Mouse (Mus musculus): ENCODE measurements around the gene B3gnt9. TPM values are rescaled to one million over a fixed set of nuclear protein-coding genes. Genes with fewer than 3 reads are reported as not detected.
A peak's percentile ranks its signal among the peaks of the same experiment; 100 is the strongest.

The B3gnt9 gene
- polyA plus RNA-seq, 1 experiment: 6.6 TPM

DNA sequence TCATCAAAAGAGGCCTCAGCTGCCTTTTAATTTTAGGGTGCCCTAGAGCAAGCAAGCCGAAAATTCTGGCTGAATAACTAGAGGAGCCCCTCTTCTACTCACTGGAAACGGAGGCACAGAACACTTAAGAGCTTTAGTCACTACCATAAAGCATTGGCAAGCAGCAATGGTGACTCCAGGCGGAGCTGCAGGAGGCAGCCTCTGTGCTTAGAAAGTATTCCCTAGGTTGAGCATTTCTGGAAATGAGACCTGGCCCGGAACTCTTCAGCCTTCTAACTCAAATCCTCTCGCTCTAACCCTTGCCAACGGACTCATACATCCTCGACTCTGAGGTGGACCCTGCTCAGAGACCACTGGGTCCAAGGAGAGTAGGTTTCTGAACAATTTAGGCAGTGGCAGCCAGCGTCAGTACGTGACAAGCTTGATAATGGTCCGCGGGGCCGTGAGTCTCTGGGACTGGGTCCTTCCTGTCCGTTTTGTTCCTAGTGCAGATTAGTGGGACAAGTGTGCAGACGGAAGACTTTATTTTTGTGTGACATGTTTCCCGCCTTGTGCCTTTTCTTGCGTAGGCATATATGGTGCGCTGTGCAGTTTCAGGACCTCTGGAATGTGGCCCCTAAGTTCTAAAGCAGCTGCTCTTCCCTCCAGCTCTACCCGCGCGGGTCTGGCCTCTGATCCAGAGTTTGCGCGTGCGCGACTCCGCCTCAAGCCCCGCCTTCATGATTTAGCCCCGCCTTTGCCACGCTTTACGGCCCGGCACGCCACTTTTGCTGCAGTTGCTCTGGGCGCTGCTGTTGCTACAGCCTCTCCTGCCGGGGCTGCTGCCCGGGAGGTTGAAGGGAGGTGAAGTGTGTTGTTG, 30.3 kb downstream of the B3gnt9 start, which contains the start of gene D230025D16Rik:
Gene D230025D16Rik (plus strand): TSS at position 733 of the 859 bp plus-strand sequence.
- peak; percentile 98 for DNase-seq (ENCODE audit: low read depth)
- TF ChIP-seq POLR2A (IDR thresholded peaks at IDR 0.05; ENCODE audit: borderline replicate concordance, extremely low read depth, insufficient read depth, insufficient read length, poor library complexity, severe bottlenecking) (peak; percentile 83; the same call in 1 of the 2 replicates), CTCF (IDR thresholded peaks at IDR 0.05; ENCODE audit: borderline replicate concordance, extremely low read depth, insufficient read depth, insufficient read length) (no peak)

DNA sequence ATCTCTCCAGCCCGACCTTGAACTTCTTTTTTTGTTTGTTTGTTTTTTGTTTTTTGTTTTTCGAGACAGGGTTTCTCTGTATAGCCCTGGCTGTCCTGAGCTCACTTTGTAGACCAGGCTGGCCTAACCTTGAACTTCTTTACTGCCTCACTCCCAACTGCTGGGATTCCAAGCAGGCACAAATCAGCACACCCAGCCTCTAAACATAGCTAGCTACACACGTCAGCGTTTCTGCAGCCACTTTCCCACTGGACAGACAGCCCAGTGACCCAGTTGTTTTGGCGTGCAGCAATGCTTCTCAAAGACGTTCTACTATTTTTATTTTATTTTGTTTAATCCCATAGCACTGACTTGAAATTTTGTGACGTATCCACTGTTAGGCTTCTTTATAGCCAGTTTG, 31.1 kb downstream of the B3gnt9 start:
- TF ChIP-seq CTCF (IDR thresholded peaks at IDR 0.05; ENCODE audit: borderline replicate concordance, extremely low read depth, insufficient read depth, insufficient read length) (no peak), POLR2A (IDR thresholded peaks at IDR 0.05; ENCODE audit: borderline replicate concordance, extremely low read depth, insufficient read depth, insufficient read length, poor library complexity, severe bottlenecking) (no peak)
- DNase-seq (ENCODE audit: low read depth): no peak

DNA sequence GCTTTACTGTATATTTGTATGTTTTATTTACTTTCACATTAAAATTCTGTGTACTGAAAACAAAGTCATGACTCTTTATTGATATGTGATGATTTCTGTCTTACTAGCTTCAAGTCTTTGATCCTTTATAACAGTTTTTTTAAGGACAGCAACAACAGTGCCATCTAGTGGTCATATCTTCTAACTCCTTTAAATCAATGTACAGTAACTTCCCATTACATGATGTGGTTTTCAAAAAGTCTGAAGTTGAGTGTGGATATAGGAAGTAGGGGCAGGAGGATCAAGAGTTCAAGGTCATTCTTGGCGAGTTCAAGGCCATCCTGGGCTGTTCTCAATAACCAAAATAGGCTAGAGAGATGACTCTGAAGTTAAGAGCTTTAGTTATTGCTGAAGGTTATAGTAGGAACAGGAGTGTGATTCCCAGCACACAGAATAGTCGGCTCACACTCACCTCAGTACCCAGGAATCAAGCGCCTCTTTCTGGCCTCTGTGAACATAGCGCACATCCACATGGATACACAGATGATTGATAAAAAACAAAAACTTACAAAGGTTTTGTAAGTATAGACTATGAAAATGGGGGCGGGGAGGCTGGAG, 36.9 kb downstream of the B3gnt9 start:
- 0 out of 2 replicates have a peak, but pooled peaks have one; percentile 24 for TF ChIP-seq CTCF (IDR thresholded peaks at IDR 0.05; ENCODE audit: borderline replicate concordance, extremely low read depth, insufficient read depth, insufficient read length)
- no peak for TF ChIP-seq POLR2A (IDR thresholded peaks at IDR 0.05; ENCODE audit: borderline replicate concordance, extremely low read depth, insufficient read depth, insufficient read length, poor library complexity, severe bottlenecking)
- DNase-seq (ENCODE audit: low read depth): peak; percentile 84

DNA sequence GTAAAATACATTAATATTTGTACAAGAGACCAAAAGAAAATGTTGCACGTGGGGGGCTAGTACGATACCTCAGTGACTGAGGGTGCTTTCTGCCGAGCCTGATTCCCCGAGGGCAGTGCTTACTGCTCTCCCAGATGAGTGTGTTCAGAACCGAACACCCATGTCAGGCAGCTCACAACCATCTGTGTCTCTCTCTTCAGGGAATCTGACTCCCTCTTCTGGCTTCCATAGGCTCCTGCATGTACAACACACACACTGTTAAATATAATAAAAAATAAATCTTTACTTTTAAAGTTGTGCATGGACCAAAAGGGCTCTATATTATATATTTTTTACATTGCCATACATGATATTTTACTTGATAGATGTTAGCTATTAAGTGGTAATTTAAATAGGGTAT, 40.8 kb downstream of the B3gnt9 start:
- DNase-seq (ENCODE audit: low read depth): no peak
- TF ChIP-seq POLR2A (IDR thresholded peaks at IDR 0.05; ENCODE audit: borderline replicate concordance, extremely low read depth, insufficient read depth, insufficient read length, poor library complexity, severe bottlenecking) (no peak), CTCF (IDR thresholded peaks at IDR 0.05; ENCODE audit: borderline replicate concordance, extremely low read depth, insufficient read depth, insufficient read length) (no peak)

DNA sequence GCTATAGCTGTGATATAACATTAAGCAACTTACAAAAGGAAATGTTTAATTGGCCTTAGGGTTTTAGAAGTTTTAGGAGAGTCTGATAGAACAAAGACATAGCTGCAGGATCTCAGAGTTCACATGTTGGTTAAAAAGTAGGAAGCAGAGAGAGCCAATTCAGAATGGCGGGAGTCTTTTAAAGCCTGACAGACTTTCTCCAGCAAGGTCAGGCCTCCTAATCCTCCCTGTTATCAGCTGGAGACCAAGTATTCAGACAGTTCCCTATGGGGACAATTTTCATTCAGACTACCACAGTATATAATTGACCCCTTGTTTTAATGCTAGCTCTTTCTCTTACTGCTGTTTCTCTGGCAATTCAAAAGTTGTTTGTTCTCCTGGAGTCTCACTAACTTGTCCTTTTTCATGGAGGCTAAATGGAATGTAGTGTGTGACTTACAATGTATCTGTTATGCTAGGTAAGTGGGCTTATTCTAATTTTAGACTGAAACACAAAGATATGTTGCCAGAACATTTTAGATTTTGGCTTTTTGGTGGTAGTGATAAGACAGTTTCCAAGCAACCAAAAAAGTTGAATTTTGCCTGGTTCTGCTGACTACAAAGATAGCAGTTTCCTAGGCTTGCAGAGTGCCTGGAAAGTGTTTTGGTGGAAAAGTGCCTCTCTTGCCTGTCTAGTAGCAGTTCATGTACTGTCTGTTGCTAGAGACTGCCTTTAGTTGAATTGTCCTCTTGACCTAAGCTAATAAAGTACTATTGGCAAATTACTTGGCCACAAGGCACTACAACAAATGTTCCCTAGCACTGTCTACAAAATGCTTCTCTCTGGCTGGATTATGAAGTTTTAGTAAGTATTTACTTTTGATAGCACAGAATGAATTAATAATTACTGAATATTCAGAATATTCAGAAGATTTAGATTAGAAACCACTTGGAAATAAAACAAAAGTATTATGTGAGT, 45.5 kb downstream of the B3gnt9 start:
- TF ChIP-seq CTCF (IDR thresholded peaks at IDR 0.05; ENCODE audit: borderline replicate concordance, extremely low read depth, insufficient read depth, insufficient read length) (no peak), POLR2A (IDR thresholded peaks at IDR 0.05; ENCODE audit: borderline replicate concordance, extremely low read depth, insufficient read depth, insufficient read length, poor library complexity, severe bottlenecking) (no peak)
- DNase-seq (ENCODE audit: low read depth): peak; percentile 24

DNA sequence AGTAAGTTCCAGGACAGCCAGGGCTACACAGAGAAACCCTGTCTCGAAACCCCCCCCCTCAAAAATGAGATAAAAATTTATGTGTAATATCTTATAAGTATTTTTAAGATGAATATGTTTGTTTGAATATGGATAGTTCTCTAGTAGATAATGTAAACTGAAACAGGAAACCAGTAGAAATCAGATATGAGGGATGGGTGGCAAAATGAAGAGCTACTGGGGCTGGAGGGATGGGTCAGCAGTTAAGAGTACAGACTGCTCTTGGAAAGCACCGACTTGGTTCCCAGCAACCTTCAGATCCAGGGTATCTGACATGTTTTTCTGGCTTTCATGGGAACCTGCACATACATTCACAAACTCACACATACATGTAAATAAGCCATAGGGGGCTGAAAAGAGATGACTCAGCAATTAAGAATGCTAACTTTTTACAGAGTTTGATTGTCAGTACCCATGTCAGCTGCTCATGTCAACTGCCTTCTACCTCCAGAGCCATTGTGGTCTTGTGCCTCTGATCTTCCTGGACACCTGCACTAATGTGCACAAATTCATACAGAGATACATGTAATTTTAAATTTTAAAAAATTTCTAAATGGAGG, 47.2 kb downstream of the B3gnt9 start:
- TF ChIP-seq CTCF (IDR thresholded peaks at IDR 0.05; ENCODE audit: borderline replicate concordance, extremely low read depth, insufficient read depth, insufficient read length) (no peak), POLR2A (IDR thresholded peaks at IDR 0.05; ENCODE audit: borderline replicate concordance, extremely low read depth, insufficient read depth, insufficient read length, poor library complexity, severe bottlenecking) (no peak)
- no peak for DNase-seq (ENCODE audit: low read depth)

DNA sequence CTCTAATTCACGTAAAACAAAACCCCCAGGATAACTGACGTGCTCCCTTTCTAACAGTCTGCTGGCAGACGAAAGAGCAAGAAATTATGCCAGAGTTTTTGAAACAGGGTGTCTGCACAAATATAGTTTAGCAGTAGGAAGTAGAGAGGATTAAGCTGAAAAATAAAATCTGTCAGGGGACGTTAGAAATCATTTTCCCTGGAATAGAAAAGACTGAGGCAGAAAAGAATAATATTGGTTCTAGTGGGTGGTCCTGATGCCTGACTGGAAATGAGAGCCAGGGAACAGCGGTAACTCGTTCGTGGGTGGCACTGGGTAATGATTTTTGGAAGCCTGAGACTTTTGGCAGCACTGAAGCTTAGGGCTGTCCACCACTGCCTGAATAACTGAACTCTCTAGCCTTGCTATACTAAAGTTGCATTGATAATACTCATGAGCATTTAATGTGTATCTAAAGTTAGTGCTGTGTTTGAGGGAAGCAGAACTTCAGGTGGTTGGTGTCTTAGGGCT, 48.1 kb downstream of the B3gnt9 start:
- TF ChIP-seq POLR2A (IDR thresholded peaks at IDR 0.05; ENCODE audit: borderline replicate concordance, extremely low read depth, insufficient read depth, insufficient read length, poor library complexity, severe bottlenecking): no peak
- no peak for TF ChIP-seq CTCF (IDR thresholded peaks at IDR 0.05; ENCODE audit: borderline replicate concordance, extremely low read depth, insufficient read depth, insufficient read length)
- peak; percentile 18 for DNase-seq (ENCODE audit: low read depth)

DNA sequence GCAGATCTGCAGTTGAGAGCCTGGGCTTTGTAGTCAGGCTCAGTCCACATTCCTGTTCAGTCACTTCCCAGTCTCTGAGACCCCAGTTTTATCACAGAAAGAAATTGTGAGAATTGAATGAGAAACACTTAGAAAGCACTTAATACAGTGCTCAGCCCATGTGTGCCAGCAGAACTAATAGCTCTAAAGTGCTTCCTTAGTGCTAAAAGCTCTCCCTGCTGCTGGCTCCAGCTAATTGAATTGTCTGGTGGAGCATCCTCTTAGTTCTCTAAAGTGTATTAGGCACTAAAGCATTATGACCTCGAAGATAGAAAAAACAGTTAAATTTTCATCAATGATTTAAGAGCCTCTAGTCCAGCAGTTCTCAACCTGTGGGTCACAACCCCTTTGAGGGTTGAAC, 49.2 kb downstream of the B3gnt9 start:
- TF ChIP-seq CTCF (IDR thresholded peaks at IDR 0.05; ENCODE audit: borderline replicate concordance, extremely low read depth, insufficient read depth, insufficient read length) (no peak), POLR2A (IDR thresholded peaks at IDR 0.05; ENCODE audit: borderline replicate concordance, extremely low read depth, insufficient read depth, insufficient read length, poor library complexity, severe bottlenecking) (no peak)
- DNase-seq (ENCODE audit: low read depth): peak; percentile 46

Other genes starting within 250 kb of the B3gnt9 start
- not detected in 2 replicates for gene Ces3a, start 206.6 kb downstream of the B3gnt9 start, polyA plus RNA-seq (2012; rRNA removed)
- gene Ces3b, start 171.4 kb downstream of the B3gnt9 start, polyA plus RNA-seq (2012; rRNA removed): not detected in 2 replicates
- 0.04 TPM in 1 of 2 replicates, not detected in the other for gene Ces4a, start 123.4 kb downstream of the B3gnt9 start, polyA plus RNA-seq (2012; rRNA removed)
- gene Cbfb, start 84.5 kb downstream of the B3gnt9 start, polyA plus RNA-seq (2012; rRNA removed): 26.5 and 31.9 TPM in 2 replicates
- gene D230025D16Rik, start 30.0 kb downstream of the B3gnt9 start, polyA plus RNA-seq (2012; rRNA removed): 33.4 and 40.5 TPM in 2 replicates
- 7.1 and 7.9 TPM in 2 replicates for gene Tradd, start 9.5 kb upstream of the B3gnt9 start, polyA plus RNA-seq (2012; rRNA removed)
- gene Fbxl8, start 9.5 kb upstream of the B3gnt9 start, polyA plus RNA-seq (2012; rRNA removed): 1.00 TPM in 2 replicates
- 0.42 and 0.60 TPM in 2 replicates for gene Hsf4, start 14.6 kb upstream of the B3gnt9 start, polyA plus RNA-seq (2012; rRNA removed)
- gene Nol3, start 21.0 kb upstream of the B3gnt9 start, polyA plus RNA-seq (2012; rRNA removed): 1.3 and 1.8 TPM in 2 replicates
- 176 and 217 TPM in 2 replicates for gene 4931428F04Rik, start 34.7 kb upstream of the B3gnt9 start, polyA plus RNA-seq (2012; rRNA removed)
- gene Exoc3l, start 40.9 kb upstream of the B3gnt9 start, polyA plus RNA-seq (2012; rRNA removed): 12.6 and 13.7 TPM in 2 replicates
- 89.4 and 126 TPM in 2 replicates for gene E2f4, start 42.5 kb upstream of the B3gnt9 start, polyA plus RNA-seq (2012; rRNA removed)
- 2.3 TPM in 2 replicates for gene Elmo3, start 50.4 kb upstream of the B3gnt9 start, polyA plus RNA-seq (2012; rRNA removed)
- gene Lrrc29, start 71.1 kb upstream of the B3gnt9 start, polyA plus RNA-seq (2012; rRNA removed): 2.3 and 2.4 TPM in 2 replicates
- 93.6 and 144 TPM in 2 replicates for gene Tmem208, start 71.2 kb upstream of the B3gnt9 start, polyA plus RNA-seq (2012; rRNA removed)
- gene Fhod1, start 92.8 kb upstream of the B3gnt9 start, polyA plus RNA-seq (2012; rRNA removed): 5.8 and 7.8 TPM in 2 replicates
- gene Slc9a5, start 93.7 kb upstream of the B3gnt9 start, polyA plus RNA-seq (2012; rRNA removed): 39.3 and 56.1 TPM in 2 replicates
- gene Plekhg4, start 118.1 kb upstream of the B3gnt9 start, polyA plus RNA-seq (2012; rRNA removed): 11.5 and 13.6 TPM in 2 replicates
- gene Kctd19, start 158.3 kb upstream of the B3gnt9 start, polyA plus RNA-seq (2012; rRNA removed): 0.04 and 0.05 TPM in 2 replicates
- gene Lrrc36, start 158.4 kb upstream of the B3gnt9 start, polyA plus RNA-seq (2012; rRNA removed): 1.4 and 1.6 TPM in 2 replicates
- gene Tppp3, start 216.4 kb upstream of the B3gnt9 start, polyA plus RNA-seq (2012; rRNA removed): 62.7 and 89.6 TPM in 2 replicates
- 40.0 and 46.2 TPM in 2 replicates for gene Zdhhc1, start 241.7 kb upstream of the B3gnt9 start, polyA plus RNA-seq (2012; rRNA removed)